Mouse (Mus musculus) CH12F3 (cell line): ENCODE data around the gene Fam102b.

ENCODE experiments used
- in situ Hi-C: fragments of 300-500 bp; cut with MboI; formaldehyde crosslinking; loops from 2 replicates; pipeline ENCODE4 v1.14.3; 2020; ENCODE audit warnings: low sequenced_read_pairs

Fam102b gene

DNA sequence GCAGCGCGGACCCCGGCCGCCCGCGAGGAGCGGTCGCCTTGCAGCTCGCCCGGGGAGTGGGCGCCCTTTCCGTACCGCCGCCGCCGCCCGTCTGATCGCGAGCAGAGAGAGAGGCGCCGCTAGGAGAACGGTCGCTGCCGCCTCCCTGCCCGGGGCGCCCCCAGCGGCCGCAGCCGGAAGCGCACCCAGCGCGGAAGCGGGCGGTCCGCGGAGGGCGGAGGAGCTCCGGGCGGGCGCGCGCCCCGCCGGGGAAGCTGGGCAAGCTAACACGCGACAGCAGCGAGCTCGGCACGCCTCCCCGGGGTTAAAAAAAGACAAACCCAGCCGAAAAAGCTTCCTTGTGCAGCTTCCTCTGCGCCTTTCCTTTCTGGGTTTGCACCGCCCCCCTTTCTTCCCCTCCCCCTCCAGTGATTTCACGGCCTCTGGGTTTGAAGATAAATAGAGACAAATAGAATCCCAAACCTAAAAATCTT lies at the start of gene Fam102b:
Fam102b (minus strand) TSS at position 93 of the 473 bp plus-strand sequence.
- in situ Hi-C loops = no loop called here

DNA sequence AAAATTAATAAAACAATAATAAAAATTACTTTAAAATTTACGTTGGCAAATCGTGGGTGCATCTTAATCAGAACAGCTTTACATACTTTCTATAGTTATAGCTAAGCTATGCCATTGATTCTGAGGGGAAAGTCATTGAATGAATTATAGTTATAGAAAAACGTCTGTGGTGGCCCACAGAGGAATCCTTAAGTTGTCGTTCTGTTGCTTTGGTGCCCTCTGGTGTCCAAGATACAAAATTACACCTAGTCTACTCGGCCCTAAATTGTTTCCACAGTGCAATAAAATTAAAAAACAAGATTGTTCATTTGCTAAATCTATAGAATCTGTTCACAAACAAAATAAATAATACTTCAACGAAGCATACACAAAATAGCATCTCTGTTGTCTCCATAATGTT lies 35.6 kb upstream of the Fam102b start:
- in situ Hi-C loops = loop anchor here (25.0 kb wide), 1 partner anchor 276 kb away; no protein-coding TSS in a partner anchor

DNA sequence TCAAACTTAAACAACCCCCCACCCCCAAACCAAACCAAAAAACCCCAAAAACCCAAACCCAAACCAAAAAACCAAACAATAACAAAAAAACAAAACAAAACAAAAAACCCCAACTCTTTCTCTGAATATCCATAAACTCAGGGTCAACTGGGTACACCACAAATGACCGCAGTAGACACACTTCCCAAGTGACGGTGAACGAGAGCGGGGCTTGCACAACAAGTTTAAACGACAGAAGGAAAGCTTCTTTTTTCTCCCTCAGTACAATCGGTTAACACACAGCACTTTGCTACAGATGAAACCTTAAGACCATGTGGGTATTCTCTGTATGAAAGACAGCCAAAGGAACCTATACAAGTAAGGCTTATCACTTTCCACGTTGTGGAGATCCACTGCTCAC lies 35.0 kb upstream of the Fam102b start:
- in situ Hi-C loops = loop anchor here (25.0 kb wide), 1 partner anchor 275 kb away; no protein-coding TSS in a partner anchor

DNA sequence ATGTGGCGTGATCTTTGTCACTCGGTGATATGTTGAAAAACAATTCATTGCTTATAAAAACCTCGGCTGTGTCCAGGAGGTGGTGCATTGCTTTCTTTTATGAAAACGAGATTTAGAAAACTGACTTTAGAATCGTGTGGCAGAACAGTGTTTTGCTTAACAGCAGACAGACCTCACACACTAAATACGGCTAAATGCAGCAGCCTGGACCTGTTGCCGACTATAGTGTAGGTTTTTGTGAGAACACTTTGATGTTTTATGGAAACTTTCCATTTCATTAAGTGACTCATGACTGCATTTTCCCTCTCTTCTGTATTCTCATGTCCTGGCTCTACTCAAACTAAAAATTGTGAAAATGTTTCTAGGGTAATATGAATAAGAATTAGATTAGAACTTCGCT lies 32.5 kb upstream of the Fam102b start:
- in situ Hi-C loops = loop anchor here (25.0 kb wide), 1 partner anchor 273 kb away; no protein-coding TSS in a partner anchor

DNA sequence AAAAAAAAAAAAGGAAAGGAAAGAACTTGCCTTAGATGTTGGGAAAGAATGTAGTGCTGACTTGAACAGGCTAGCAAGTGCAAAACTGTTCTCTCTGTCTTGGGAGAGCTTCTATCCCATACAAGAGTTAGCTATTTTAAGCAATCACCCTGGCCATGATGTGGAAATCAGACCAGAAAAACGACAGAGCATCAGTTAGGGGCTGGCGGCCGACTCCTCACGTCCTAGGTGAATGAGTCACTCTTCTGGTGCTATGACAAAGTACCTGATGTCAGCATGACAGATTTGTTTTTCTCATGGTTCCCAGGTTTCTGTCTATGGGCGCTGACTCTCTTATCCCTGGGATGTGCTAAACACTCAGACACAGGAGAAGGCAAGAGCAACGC lies 24.5 kb upstream of the Fam102b start:
- in situ Hi-C loops = loop anchor here (25.0 kb wide), 1 partner anchor 265 kb away; no protein-coding TSS in a partner anchor

DNA sequence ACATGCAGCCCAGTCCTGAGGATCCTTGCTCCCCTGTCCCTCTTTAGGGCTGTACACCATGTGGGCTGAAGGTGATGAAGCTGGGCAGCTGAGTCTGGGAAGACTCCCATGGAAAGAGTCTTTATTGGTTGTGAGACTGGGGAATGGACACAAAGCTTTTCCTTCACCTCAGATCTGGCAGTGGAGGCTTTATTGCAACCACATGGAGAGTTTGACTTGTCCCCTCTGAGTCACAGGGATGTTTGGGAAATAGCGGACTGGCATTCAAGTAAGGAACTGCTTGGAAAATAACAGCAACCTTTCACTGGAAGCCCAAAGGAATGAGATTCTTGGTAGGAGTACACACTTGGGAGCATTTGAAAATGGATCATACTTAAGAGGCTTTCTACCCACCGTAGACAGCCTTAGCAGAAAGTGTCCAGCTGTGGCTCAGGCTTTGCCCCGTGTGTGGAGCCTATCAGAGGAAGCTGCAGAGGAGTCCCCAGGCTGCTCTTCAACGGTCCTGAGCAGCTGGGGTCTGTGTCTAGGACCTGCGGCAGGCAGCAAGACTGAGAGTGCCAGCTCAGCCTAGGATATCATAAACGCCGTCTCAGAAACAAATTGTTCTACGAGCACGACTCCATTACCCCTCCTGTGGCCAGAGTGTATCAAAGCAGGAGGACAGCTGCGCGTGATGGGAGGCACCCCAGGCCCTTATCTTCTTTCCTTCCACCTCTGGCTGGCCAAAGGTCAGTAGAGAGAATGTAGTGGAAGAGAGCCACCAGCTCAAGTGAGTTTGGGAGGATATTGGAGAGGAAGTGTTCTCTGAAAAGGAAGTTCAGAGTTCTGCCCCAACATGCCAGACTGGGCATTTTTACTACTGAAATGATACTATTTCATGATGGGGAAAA lies 23.9 kb upstream of the Fam102b start:
- in situ Hi-C loops = loop anchor here (25.0 kb wide), 1 partner anchor 264 kb away; no protein-coding TSS in a partner anchor

DNA sequence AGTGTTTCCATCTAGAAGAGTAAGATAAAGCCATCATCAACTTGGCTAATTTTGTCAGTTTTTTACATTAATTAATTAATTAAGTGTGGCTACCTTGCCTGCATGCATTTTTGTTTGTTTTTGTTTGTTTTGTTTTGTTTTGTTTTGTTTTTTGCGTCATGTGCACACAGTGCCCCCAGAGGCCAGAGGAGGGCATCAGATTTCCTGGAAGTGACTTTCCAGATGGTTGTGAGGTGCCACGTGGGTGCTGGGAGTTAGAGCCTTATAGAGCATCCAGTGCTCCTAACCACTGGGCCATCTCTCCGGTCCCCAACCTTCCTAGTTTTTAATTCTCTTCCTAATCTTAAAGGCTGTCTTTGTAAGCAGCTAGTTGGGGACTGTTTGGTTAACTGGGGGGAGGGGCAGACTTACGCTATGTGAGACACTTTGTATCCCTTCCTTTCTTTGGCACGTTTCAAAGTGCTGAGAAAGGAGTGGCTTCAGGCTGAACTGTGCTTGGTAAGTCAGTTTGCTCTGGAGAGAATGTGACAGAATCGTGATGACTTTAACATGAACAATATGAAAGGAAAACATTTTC lies 20.4 kb upstream of the Fam102b start:
- in situ Hi-C loops = no loop called here

DNA sequence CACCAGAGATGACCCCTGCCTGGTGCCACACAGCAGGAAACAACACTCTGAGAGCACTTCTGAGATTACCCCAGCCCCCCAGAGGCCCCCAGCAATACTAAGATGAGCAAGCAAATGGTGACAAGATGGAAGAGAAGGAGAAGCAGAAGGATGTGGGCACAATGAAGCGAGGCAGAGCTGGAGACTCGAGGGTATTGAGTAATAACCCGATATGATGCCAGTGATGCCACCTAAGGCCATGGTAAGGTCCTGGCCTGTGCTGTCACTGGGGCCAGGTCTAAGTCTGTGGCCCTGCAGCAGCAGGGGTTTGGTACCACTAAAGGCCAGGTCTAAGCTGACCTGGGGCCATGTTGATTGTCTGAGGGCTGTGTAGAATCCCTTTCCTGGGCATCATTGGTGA lies 19.0 kb upstream of the Fam102b start:
- in situ Hi-C loops = no loop called here

DNA sequence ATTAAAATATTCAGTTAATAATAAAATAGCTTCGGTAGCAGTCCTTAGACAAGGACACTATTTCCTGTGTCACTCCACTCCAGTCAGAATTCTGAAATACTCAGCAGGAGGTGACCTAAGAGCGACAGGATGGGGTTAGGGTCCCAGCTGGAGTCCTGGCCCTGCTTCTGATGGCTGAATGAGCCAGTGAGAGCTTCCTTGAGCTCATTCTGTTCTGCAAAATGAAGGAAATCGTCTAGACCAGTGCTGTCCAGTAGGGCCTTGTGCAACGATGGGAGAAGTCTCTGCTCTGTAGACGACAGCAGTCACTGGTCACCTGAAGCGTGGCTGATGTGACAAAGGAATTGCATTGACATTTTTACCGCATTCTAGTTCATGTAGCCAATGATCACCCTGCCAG lies 16.0 kb upstream of the Fam102b start:
- in situ Hi-C loops = no loop called here

DNA sequence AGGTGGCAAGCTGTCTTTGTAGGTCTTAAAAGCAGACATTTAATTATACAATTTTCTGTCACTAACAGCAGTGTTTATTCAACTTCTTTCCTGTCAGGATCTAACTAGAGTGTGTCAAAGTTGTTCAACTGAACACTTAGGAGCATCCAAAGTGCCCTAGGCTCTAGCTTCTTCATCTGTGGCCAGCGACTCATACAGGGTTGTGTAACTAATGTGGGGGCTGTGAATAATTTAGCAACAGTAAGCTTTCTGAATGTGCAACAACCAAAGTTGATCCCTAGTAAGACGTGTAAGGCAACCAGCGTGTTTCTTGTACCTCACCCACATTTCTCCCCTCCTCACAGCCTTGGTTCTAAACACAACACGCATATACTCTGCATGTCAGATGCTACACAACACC lies 13.5 kb upstream of the Fam102b start:
- in situ Hi-C loops = no loop called here

DNA sequence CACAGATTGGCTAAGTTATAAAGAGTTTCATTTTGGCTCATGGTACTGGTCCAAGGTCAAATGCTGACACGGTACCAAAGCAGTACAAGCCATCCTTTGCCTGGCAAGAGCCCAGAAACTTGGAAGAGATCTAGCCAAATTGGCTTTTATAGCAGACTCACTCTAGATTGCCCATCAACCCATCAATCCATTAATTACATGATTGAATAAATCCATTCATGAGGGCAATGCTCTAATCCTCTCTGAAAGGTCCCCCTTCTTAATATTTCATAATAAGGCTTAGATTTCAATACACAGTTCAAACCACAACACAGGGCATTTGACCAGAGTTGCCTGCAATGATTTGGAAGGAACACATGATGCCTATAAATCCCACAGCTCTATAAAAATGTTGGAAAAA lies 7.0 kb upstream of the Fam102b start:
- in situ Hi-C loops = no loop called here

DNA sequence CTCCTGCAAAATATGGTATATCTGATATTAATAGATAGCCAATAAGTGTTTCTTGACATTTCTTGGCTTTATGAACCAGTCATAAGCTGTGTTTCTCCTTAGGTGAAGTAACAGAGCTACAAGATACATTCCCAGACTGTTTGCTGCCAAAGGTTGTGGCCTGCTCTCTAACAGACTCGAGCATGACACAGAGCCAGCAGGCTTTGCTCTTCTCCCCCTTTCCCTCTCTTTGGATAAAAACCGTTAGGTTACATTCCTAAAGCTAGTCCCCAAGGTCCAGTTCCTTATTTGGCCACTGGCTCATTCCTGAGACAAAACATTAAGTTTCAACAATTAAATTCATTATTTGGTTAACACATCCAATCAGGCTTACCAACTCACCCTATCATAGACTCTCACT lies 4.9 kb upstream of the Fam102b start:
- in situ Hi-C loops = no loop called here

DNA sequence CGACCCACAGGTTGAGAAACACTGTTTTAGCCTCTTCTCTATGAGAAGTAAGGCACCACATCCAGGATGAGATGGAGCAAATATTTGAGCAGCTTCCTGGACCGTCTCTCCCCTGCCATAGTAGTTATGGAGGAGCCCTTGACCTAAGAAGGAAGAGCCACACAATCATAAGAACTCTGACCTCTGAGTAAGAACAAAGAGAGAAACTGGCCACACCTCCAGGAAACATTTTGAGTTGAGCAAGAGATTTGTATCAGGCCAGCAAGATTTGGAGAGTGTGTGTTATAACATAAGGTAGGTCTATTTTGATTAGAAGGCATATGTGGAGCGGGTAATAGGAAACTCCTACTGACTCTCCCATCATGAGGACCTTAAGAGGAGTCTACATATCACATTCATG lies 4.2 kb upstream of the Fam102b start:
- in situ Hi-C loops = no loop called here

DNA sequence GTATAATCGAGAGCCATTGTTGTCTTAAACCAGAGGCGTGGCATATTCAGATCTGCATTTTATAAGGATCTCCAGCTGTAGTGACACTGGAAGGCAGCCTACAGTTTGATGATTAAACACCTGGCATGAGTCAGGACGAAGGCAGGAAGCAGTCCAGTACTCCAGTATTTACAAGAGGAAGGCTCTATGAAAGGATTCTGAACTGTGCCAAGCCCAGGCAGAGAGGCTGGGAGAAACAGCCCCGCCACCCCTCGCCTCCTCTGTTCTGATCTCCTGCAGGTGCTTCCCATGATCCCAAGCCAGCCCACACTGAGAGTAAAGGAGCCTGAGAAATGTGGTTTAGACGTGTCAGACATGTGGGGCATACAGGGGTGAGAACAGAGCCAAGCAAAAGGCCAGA lies 3.4 kb upstream of the Fam102b start:
- in situ Hi-C loops = no loop called here

DNA sequence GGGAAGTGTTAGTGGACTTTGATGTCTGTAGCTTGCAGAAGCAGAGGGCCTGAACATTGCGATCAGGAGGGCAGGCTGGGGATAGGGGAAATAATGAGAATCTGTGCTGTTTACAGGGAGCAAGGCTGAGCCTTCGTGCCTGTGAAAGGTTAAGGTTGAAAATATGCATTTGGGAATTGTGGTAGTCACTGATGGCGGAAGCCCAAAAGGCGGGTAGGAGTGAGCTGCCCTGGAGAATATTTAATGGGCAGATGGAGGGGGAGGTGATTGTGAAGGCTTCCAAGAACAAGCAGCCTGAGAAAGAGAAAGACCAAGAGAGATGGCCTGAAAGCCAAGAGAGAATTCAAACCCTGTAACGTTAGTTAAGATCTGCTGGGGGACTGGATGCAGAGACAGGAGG lies 2.3 kb upstream of the Fam102b start:
- in situ Hi-C loops = no loop called here

DNA sequence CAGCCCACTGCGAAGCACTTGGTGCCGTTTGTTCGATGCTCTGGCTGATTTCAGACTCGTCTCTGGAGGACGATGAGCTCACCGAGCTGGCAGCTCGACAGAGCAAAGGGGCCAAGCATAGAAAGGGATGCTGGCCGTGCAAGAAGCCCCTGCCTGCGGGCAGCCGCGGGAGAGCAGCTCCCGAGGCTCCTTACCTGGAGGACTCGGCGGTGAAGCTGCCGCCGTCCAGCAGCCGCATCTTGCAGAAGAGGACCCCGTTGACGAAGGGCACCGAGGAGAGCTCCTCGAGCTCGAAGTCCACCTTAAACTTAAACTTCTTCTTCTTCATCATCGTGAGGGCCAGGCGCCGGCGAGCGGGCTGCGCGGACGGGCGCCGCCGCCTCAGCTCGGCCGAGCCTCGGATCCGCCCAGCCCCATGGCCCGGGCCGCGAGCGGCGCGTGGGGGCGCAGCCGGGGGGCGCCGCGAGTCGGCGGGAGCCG lies 376 bp downstream of the Fam102b start:
- in situ Hi-C loops = no loop called here

DNA sequence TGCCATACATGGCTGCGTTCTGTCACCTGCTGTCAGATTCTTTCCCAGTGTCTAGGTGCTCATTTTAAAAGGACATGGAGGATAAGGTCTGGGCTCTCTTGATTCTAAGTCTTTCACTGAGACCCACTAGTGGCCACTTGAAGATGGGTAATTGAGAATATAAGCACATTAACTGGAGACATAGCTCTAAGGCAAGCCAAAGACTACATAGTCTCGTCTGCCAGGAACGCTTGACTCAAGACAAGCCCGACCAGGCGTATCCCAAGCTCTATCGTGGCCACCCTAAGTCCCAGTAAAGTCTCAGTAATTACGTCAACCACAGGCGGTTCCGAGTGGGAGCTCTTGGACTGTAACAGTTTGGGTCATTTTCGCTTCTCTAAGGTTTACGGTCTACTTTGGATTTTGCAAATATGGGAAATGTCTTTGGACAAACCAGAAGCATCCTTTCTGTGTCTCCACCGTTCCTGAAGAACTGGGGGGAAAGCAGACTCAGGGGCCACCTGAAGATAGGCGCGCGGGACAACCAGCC lies 881 bp downstream of the Fam102b start:
- in situ Hi-C loops = no loop called here

DNA sequence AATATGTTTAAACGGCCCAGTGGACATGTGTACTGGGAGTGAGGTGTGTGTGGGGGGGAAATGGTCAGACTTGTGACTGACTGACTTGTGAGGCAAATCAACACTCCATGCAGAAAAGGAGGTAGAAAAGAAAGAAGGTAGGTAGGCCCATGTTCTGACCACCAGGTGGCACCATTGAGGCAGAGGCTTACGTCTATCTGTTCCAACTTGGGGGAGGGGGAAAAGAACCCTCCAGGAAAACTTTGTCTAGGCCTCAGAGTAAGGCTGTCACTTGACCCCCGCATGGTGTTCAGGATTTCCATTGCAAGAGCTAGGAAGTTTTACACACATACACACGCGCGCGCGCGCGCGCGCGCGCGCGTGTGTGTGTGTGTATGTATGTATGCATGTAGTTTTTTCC lies 1.8 kb downstream of the Fam102b start:
- in situ Hi-C loops = no loop called here

DNA sequence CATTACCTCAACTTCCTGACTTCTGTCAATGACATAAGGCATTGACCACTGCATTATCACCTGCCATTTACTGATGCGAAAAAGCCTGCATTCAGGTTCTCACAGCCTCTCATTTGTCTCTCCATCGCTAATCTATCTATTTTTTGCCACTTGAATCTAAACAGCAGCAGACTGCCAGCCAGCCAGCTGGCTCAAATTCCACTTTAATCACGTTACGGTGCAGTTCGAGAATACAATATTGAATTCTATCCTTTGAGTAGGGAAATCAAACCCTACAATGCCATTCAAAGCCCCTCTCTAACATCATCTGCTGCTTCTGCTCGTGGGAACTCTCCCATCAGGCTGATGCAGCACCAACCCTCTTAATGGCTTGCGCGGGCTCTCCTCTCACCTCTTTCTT lies 4.3 kb downstream of the Fam102b start:
- in situ Hi-C loops = no loop called here

DNA sequence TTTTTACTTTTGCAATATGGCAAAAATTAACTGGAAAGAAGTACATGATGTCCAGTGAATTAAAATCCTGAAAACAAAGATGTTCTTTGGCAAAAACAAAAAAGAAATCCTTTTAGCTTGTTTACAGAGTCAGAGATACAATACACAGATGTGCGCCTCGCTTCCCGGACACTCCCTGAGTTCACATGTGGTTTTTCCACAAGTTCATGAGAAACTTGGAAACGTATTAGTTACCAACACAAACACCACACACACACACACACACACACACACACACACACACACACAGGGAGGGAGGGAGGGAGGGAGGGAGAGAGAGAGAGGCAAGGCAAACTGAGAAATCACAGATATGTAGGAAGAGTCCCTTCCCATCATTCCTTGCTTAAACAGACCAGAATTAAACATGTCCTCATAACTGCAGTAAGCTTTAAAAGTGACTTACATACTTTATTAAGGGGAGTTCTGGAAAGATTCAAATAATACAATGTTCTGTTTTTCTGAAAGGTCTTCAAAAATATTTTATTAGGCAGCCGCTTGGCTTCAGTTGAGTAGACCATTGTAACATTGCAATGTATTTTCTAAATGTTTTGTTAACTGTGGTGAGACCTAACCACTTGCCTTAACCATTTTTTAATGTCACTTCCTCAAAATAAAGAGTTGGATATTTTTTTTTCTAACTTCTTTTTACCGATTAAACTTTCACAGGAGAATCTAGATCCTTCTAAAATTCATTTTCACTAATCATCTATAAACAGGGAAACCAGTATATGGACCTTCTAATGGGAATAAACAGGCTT lies 5.5 kb downstream of the Fam102b start:
- in situ Hi-C loops = no loop called here

DNA sequence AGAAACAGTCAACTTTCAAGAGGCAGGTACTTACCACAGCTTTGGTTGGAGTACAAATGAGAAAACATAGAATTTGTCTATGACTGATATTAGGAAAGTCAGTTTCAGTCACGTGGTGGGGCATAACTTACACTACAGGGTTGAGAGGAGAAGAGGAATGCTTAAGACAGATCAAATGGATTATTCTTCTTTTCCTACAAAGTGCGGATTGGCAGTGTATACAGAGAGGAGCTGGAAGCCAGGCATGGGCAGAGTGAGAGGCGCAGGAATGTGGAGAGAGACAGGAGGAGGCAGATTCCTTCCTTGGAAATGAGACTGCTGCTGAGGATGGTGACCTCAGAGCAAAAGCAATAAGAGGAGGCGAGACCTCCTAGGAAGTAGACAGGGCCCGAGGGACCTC lies 9.1 kb downstream of the Fam102b start:
- in situ Hi-C loops = no loop called here
